Mouse (Mus musculus) CD4-positive, CD25-positive, alpha-beta regulatory T cell, adult 4 months (primary cell): Measurements from ENCODE around the gene St3gal4. TPM values are rescaled to one million over a fixed set of nuclear protein-coding genes. Genes with fewer than 3 reads are reported as not detected.

Experiments
- ATAC-seq: one replicate; pipeline ENCODE4 v1.8.0; 2017
- polyA plus RNA-seq, 2 experiments: library from polyadenylated mRNA; unstranded; fragments of 100-300 nt; shearing (Covaris generic); gene quantifications; one replicate each; pipeline ENCODE4 v1.2.1; 2017

The St3gal4 gene
- polyA plus RNA-seq, 2 experiments from 2014 or later: 16.8 to 22.5 TPM

- ATAC-seq: no peak
These were observed 73.3 kb downstream of the St3gal4 start for GRCm38 (mm10) chr9:35045756-35046155.

GRCm38 (mm10) chr9:35045031-35045531 is 74.0 kb downstream of the St3gal4 start:
- no peak for ATAC-seq

GRCm38 (mm10) chr9:35044458-35044857 is 74.6 kb downstream of the St3gal4 start:
- ATAC-seq: no peak

- no peak for ATAC-seq
These were observed 75.4 kb downstream of the St3gal4 start for GRCm38 (mm10) chr9:35043619-35044018.

- no peak for ATAC-seq
These were observed 77.6 kb downstream of the St3gal4 start for GRCm38 (mm10) chr9:35041493-35041892.

GRCm38 (mm10) chr9:35039846-35040245 is 79.2 kb downstream of the St3gal4 start:
- ATAC-seq: no peak

- ATAC-seq: no peak
These were observed 80.0 kb downstream of the St3gal4 start for GRCm38 (mm10) chr9:35038922-35039586.

- ATAC-seq: no peak
These were observed 84.0 kb downstream of the St3gal4 start for GRCm38 (mm10) chr9:35035074-35035473.

GRCm38 (mm10) chr9:35032457-35032856 is 86.6 kb downstream of the St3gal4 start:
- no peak for ATAC-seq

GRCm38 (mm10) chr9:35030823-35031222 is 88.2 kb downstream of the St3gal4 start:
- ATAC-seq: no peak

- ATAC-seq: no peak
These were observed 91.6 kb downstream of the St3gal4 start for GRCm38 (mm10) chr9:35027382-35027997.

GRCm38 (mm10) chr9:35026897-35027311 is 92.2 kb downstream of the St3gal4 start:
- ATAC-seq: no peak

- ATAC-seq: no peak
These were observed 92.8 kb downstream of the St3gal4 start for GRCm38 (mm10) chr9:35026311-35026710.

- ATAC-seq: no peak
These were observed 94.2 kb downstream of the St3gal4 start for GRCm38 (mm10) chr9:35024591-35025496.

GRCm38 (mm10) chr9:35021744-35022143 is 97.3 kb downstream of the St3gal4 start:
- no peak for ATAC-seq

GRCm38 (mm10) chr9:35020015-35020653 is 98.9 kb downstream of the St3gal4 start:
- ATAC-seq: no peak

GRCm38 (mm10) chr9:35019372-35019771 is 99.7 kb downstream of the St3gal4 start:
- ATAC-seq: no peak

- ATAC-seq: no peak
These were observed 101.0 kb downstream of the St3gal4 start for GRCm38 (mm10) chr9:35018056-35018455.

GRCm38 (mm10) chr9:35017563-35017962 is 101.5 kb downstream of the St3gal4 start:
- ATAC-seq: no peak

GRCm38 (mm10) chr9:35016762-35017161 is 102.3 kb downstream of the St3gal4 start:
- ATAC-seq: peak; percentile 93

GRCm38 (mm10) chr9:35007697-35008341 is 111.2 kb downstream of the St3gal4 start:
- no peak for ATAC-seq

GRCm38 (mm10) chr9:35004113-35004512 is 115.0 kb downstream of the St3gal4 start:
- no peak for ATAC-seq
